In the genomic region with DNA sequence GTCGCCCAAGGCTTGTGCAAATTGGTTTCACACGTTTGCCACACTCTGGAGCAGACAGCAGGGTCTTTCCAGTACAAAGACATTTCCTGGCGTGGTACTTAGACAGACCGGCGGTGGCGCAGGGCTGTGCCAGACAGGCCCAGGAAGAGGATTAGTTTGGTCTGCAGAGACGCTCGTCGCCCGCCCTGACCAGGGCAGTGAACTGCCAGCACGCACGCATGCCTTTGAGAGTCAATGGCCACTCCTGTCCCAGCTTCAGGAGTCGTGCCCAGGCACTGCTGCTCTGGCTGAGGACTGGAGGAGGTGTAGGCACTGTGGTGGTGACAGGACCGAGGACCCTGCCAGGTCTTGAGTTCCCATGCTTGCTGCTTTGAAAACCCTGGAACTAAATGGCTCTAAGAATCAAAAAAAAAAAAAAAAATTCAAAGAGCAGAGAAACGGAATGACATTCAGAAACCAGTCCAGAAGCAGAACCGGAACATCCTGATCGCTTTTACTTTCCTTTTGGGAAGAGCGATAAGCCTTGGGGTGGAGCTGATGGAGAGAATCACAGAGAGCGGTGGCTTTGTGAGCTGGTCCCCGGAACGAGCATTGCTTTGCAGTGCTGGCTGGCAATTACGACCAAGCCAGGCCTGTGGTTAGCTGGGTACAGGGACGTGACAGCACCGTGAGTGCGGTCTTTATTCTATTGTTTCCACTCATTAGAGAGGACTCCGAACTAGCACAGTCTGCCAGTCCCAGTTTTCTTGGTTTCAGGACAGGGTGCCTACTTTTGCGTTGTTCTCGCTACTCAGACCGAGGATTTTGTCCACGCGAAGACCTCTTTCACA, we compare ENCODE assay signal across 8 mouse cellular contexts. TPM values are rescaled to one million over a fixed set of nuclear protein-coding genes. Genes with fewer than 3 reads are reported as not detected.
DNase-seq lines count a peak whose midpoint lies in the region; ATAC-seq lines count a peak whose summit lies in the region.

No protein-coding gene starts in this region.

- H3K4me2 ChIP-seq in kidney, embryonic 14.5 days (replicated peaks; ENCODE audit: low read depth, low read length) = peak overlapping the region; percentile 52
- peak overlapping the region; percentile 49 for H3K4me2 ChIP-seq in liver, embryonic 13.5 days

- H3K27ac ChIP-seq in embryonic facial prominence, embryonic 10.5 days (replicated peaks) = no peak overlapping the region
- no peak overlapping the region for H3K27ac ChIP-seq in kidney, embryonic 14.5 days (ENCODE audit: low read depth, low read length)
- no peak overlapping the region for H3K27ac ChIP-seq in liver, embryonic 13.5 days

- no peaks in the 10 kb centered on the region for H3K36me3 ChIP-seq in embryonic facial prominence, embryonic 10.5 days (replicated peaks)
- no peaks in the 10 kb centered on the region for H3K36me3 ChIP-seq in kidney, embryonic 14.5 days (ENCODE audit: control insufficient read depth, insufficient read depth, low read length)
- H3K36me3 ChIP-seq in liver, embryonic 13.5 days = no peaks in the 10 kb centered on the region

- H3K27me3 ChIP-seq in embryonic facial prominence, embryonic 10.5 days (replicated peaks; ENCODE audit: low read depth, poor library complexity, severe bottlenecking) = peaks cover 49% of the 10 kb centered on the region
- no peaks in the 10 kb centered on the region for H3K27me3 ChIP-seq in kidney, embryonic 14.5 days (ENCODE audit: control insufficient read depth, insufficient read depth, low read length)
- 0 out of 2 replicates have a peak, but pooled peaks cover 8% of the 10 kb centered on the region for H3K27me3 ChIP-seq in liver, embryonic 13.5 days

- no peaks in the 10 kb centered on the region for H3K4me1 ChIP-seq in embryonic facial prominence, embryonic 10.5 days
- H3K4me1 ChIP-seq in kidney, embryonic 14.5 days (ENCODE audit: control insufficient read depth, insufficient read depth, low read length) = no peaks in the 10 kb centered on the region
- H3K4me1 ChIP-seq in liver, embryonic 13.5 days (replicated peaks) = no peaks in the 10 kb centered on the region

- WGBS in embryonic facial prominence, embryonic 10.5 days = 29% methylated on average over 31 of the region's 31 CpGs
- WGBS in kidney, embryonic 14.5 days = 42% methylated on average over 31 of the region's 31 CpGs
- WGBS in liver, embryonic 13.5 days (ENCODE audit: insufficient replicate concordance) = 28% methylated on average over 31 of the region's 31 CpGs

- ATAC-seq in kidney, embryonic 14.5 days (ENCODE audit: low FRiP score, low TSS enrichment) = peak; percentile 78
- ATAC-seq in liver, embryonic 13.5 days (ENCODE audit: low read depth) = no peak
- ATAC-seq in monocyte, adult 5-6 weeks (replicated peaks; ENCODE audit: insufficient number of reproducible peaks, low FRiP score, low TSS enrichment, poor library complexity, severe bottlenecking) = 0 out of 2 replicates have a peak, but pooled peaks have one; percentile 43

- peak; percentile 17 for DNase-seq in urinary bladder, postnatal 14 days (ENCODE audit: low spot score)
- DNase-seq in urinary bladder, postnatal 10 days (ENCODE audit: low spot score) = no peak
- DNase-seq in embryonic facial prominence, embryonic 10.5 days (ENCODE audit: low spot score) = peak; percentile 47
- DNase-seq in heart, adult 8-10 months (ENCODE audit: low spot score) = peak; percentile 10
- no peak for DNase-seq in liver, embryonic 13.5 days
- DNase-seq in thymus, postnatal 0 days (ENCODE audit: low spot score) = peak; percentile 22

- H3K9ac ChIP-seq in kidney, embryonic 14.5 days (ENCODE audit: low read depth, low read length) = no peak overlapping the region
- H3K9ac ChIP-seq in liver, embryonic 13.5 days = no peak overlapping the region

- no peaks in the 10 kb centered on the region for H3K9me3 ChIP-seq in embryonic facial prominence, embryonic 10.5 days
- no peaks in the 10 kb centered on the region for H3K9me3 ChIP-seq in kidney, embryonic 14.5 days (ENCODE audit: control insufficient read depth, low read length)
- H3K9me3 ChIP-seq in liver, embryonic 13.5 days (replicated peaks) = no peaks in the 10 kb centered on the region

- H3K4me3 ChIP-seq in embryonic facial prominence, embryonic 10.5 days = peak overlapping the region; percentile 49
- peak overlapping the region; percentile 32 for H3K4me3 ChIP-seq in kidney, embryonic 14.5 days (ENCODE audit: low read length)
- peak overlapping the region; percentile 31 for H3K4me3 ChIP-seq in liver, embryonic 13.5 days (replicated peaks)

RNA-seq across cellular contexts. Expression of a gene that starts 19.7 kb away (rescaled TPM):
- polyA plus RNA-seq in embryonic facial prominence, embryonic 10.5 days (2016; fragmentation: Nextera tagmentation; extraction: Ambion mirVana) = 3.8 and 4.2 TPM in 2 replicates
- total RNA-seq in heart, adult 8-10 months (2022) = 10 to 100 TPM in 2 of 4 experiments, 1 to 10 TPM in 2; 3.0 to 13.5 (median 10.0) TPM
- polyA plus RNA-seq in kidney, embryonic 14.5 days (2014; fragmentation: Nextera tagmentation; extraction: Ambion mirVana) = 4.0 and 4.7 TPM in 2 replicates
- 0.10 and 0.13 TPM in 2 replicates for polyA plus RNA-seq in liver, embryonic 13.5 days (2015; fragmentation: Nextera tagmentation; extraction: Ambion mirVana)
- total RNA-seq in monocyte, adult 5-6 weeks (2017) = 0.11 to 0.38 TPM (median 0.29 TPM) in 3 replicates
- 1.4 and 1.5 TPM in 2 replicates for polyA plus RNA-seq in thymus, postnatal 0 days (2015; fragmentation: Nextera tagmentation; extraction: Ambion mirVana)

RNA-seq across cellular contexts. Expression of a gene that starts 54.1 kb away (rescaled TPM):
- 1.2 and 1.3 TPM in 2 replicates for polyA plus RNA-seq in embryonic facial prominence, embryonic 10.5 days (2016; fragmentation: Nextera tagmentation; extraction: Ambion mirVana)
- 1 to 10 TPM; 1.6 to 4.1 (median 2.6) TPM for total RNA-seq in heart, adult 8-10 months (2022)
- polyA plus RNA-seq in kidney, embryonic 14.5 days (2014; fragmentation: Nextera tagmentation; extraction: Ambion mirVana) = 2.3 and 3.5 TPM in 2 replicates
- 0.10 TPM in 1 of 2 replicates, not detected in the other for polyA plus RNA-seq in liver, embryonic 13.5 days (2015; fragmentation: Nextera tagmentation; extraction: Ambion mirVana)
- not detected in 3 replicates for total RNA-seq in monocyte, adult 5-6 weeks (2017)
- polyA plus RNA-seq in thymus, postnatal 0 days (2015; fragmentation: Nextera tagmentation; extraction: Ambion mirVana) = 0.46 and 0.55 TPM in 2 replicates

Comparison
In these comparisons a context has a peak if more than half of its experiments do, and no peak if none do; other contexts are left out.
1. DNase-seq: peak in urinary bladder, postnatal 14 days (single experiment), embryonic facial prominence, embryonic 10.5 days (single experiment), heart, adult 8-10 months (single experiment) and thymus, postnatal 0 days (single experiment); none in urinary bladder, postnatal 10 days (single experiment) and liver, embryonic 13.5 days (single experiment).
2. Peak in every context shown above with its lines, with median percentiles within 50 percentile points of each other: H3K4me3 ChIP-seq.